Comparison of ENCODE assay signal across 8 mouse cellular contexts in the genomic region with DNA sequence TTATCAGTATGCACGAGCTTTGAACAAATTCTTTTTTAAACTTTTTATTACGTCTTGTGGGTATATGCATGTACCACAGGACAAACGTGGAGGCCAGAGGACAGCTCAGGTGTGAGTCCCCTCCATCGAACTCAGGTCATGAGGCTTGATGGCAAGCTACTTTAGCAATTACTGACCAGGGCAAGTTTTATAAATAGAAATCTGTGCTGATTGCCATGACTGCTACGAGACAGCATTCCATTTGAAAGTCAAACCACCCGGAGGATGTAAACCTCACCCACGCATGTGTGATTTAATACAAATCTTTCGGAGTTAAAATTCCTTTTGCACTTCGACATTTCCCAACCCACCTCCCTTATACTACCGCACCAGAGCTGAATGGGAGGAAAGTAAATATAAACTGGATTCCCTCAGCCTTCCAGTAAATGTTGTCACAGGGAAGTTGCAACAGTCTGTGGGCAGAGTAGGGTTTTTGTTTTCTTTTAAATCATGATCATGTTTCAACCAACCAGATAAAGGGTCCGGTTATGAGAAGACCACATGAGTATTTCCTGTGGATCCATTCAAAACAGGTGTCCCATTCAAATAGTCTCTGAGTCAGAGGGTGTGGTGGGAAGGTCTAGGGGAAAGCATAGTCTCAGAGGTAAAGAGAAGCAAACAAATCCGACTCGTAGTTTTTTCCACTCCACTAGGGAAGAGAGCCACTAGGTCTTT. TPM values are rescaled to one million over a fixed set of nuclear protein-coding genes. Genes with fewer than 3 reads are reported as not detected.
DNase-seq lines count a peak whose midpoint lies in the region; ATAC-seq and TF ChIP-seq lines count a peak whose summit lies in the region.

No protein-coding gene starts in this region.

- WGBS in embryonic facial prominence, embryonic 13.5 days: 20% methylated on average over 13 of the region's 13 CpGs
- whole genome bisulfite sequencing in hindbrain, embryonic 12.5 days: 50% methylated on average over 13 of the region's 13 CpGs

- ATAC-seq in embryonic facial prominence, embryonic 13.5 days (ENCODE audit: insufficient number of reproducible peaks, insufficient read depth, low FRiP score, low TSS enrichment, low read depth): no peak
- peak; percentile 34 for ATAC-seq in hindbrain, embryonic 12.5 days (ENCODE audit: low FRiP score)
- peak; percentile 17 for ATAC-seq in megakaryocyte progenitor cell, adult 5-6 weeks (replicated peaks; ENCODE audit: poor library complexity)

- H3K27me3 ChIP-seq in embryonic facial prominence, embryonic 13.5 days: no peaks in the 10 kb centered on the region
- no peaks in the 10 kb centered on the region for H3K27me3 ChIP-seq in hindbrain, embryonic 12.5 days

- 0 out of 2 replicates have a peak overlapping the region, but pooled peaks have one; percentile 83 for H3K9ac ChIP-seq in embryonic facial prominence, embryonic 13.5 days
- peak overlapping the region; percentile 86; the same call in 1 of the 2 replicates for H3K9ac ChIP-seq in hindbrain, embryonic 12.5 days

- no peaks in the 10 kb centered on the region for H3K36me3 ChIP-seq in embryonic facial prominence, embryonic 13.5 days
- H3K36me3 ChIP-seq in hindbrain, embryonic 12.5 days: no peaks in the 10 kb centered on the region

- no peak for TF ChIP-seq CTCF in left cerebral cortex, adult 2 months (IDR thresholded peaks at IDR 0.05)

- peak overlapping the region; percentile 72 for H3K4me2 ChIP-seq in embryonic facial prominence, embryonic 13.5 days
- peak overlapping the region; percentile 65 for H3K4me2 ChIP-seq in hindbrain, embryonic 12.5 days (replicated peaks)

- H3K4me1 ChIP-seq in embryonic facial prominence, embryonic 13.5 days: peaks cover 19% of the 10 kb centered on the region
- H3K4me1 ChIP-seq in hindbrain, embryonic 12.5 days: peaks cover 5% of the 10 kb centered on the region; the same call in 1 of the 2 replicates

- no peaks in the 10 kb centered on the region for H3K9me3 ChIP-seq in embryonic facial prominence, embryonic 13.5 days
- no peaks in the 10 kb centered on the region for H3K9me3 ChIP-seq in hindbrain, embryonic 12.5 days (replicated peaks)

- intact Hi-C loops in left cerebral cortex, adult 2 months (cut with DNase I): loop anchor here (2.0 to 5.0 kb wide), 3 partner anchors 92 to 328 kb away; no protein-coding TSS in a partner anchor

- H3K4me3 ChIP-seq in left cerebral cortex, adult 2 months: peak overlapping the region; percentile 66
- H3K4me3 ChIP-seq in embryonic facial prominence, embryonic 13.5 days: peak overlapping the region; percentile 76
- H3K4me3 ChIP-seq in hindbrain, embryonic 12.5 days: peak overlapping the region; percentile 79

- no peak for DNase-seq in left cerebral cortex, adult 2 months (ENCODE audit: extremely low spot score in 1 of 2, low spot score in 2 of 2)
- no peak for DNase-seq in left cerebral cortex, adult 11 months (ENCODE audit: low spot score)
- DNase-seq in spleen, adult 12 weeks (ENCODE audit: low spot score): no peak
- no peak for DNase-seq in adrenal gland, adult 18-20 months (ENCODE audit: low spot score in 2 of 2)
- DNase-seq in spleen, postnatal 10 days (ENCODE audit: low spot score in 2 of 2): no peak

- peak overlapping the region; percentile 95 for H3K27ac ChIP-seq in left cerebral cortex, adult 2 months
- no peak overlapping the region for H3K27ac ChIP-seq in embryonic facial prominence, embryonic 13.5 days
- no peak overlapping the region for H3K27ac ChIP-seq in hindbrain, embryonic 12.5 days

RNA-seq across cellular contexts. Expression of a gene that starts 0.7 kb away (rescaled TPM):
- 10 to 100 TPM; 60.9 to 61.3 TPM for total RNA-seq in left cerebral cortex, adult 2 months (2021)
- polyA plus RNA-seq in embryonic facial prominence, embryonic 13.5 days (2015; fragmentation: Nextera tagmentation; extraction: Ambion mirVana): 30.7 and 33.9 TPM in 2 replicates
- polyA plus RNA-seq in hindbrain, embryonic 12.5 days (2016; fragmentation: Nextera tagmentation; extraction: Ambion mirVana): 39.9 and 43.1 TPM in 2 replicates
- 11.7 and 23.6 TPM in 2 replicates for total RNA-seq in megakaryocyte progenitor cell, adult 5-6 weeks (2015)
- total RNA-seq in megakaryocyte progenitor cell, adult 5-6 weeks (2017): 8.8 and 9.6 TPM in 2 replicates
- 10 to 100 TPM; 23.2 to 37.0 TPM for total RNA-seq in adrenal gland, adult 18-20 months (2021)
